Mouse (Mus musculus) layer of hippocampus, adult 9-10 months (tissue): ENCODE measurements at regions not wholly inside any gene's neighbourhood (a gene's known extent, or its start where the extent isn't known, plus 50 kb on each side); places are given as distances from the start of the nearest gene placed in this dataset.
A peak's percentile ranks its signal among the peaks of the same experiment; 100 is the strongest.

Experiments used
- DNase-seq: peaks from one replicate; pipeline ENCODE4 v3.0.0; 2022; ENCODE audit warnings: low spot score

DNA sequence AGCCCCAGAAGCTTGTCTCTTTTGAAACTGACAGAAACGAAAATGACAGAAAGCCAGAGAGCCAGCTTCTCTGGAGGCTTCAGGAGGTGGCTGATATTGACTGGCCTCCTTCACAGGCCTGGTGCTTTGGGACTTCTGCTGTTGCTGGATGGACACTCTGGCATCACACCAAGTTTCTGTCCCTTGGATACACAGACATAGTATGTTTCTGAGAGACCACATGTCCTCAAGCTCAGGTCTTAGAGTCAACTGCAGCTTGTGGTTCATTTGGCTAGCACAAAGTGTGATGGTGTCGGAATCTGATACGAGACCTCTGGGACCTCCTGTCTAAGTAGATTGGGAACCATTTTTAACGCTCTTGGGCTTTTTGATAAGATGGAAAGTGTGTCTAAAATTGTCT lies 502.0 kb downstream of the Sqor start:
- DNase-seq: no peak

DNA sequence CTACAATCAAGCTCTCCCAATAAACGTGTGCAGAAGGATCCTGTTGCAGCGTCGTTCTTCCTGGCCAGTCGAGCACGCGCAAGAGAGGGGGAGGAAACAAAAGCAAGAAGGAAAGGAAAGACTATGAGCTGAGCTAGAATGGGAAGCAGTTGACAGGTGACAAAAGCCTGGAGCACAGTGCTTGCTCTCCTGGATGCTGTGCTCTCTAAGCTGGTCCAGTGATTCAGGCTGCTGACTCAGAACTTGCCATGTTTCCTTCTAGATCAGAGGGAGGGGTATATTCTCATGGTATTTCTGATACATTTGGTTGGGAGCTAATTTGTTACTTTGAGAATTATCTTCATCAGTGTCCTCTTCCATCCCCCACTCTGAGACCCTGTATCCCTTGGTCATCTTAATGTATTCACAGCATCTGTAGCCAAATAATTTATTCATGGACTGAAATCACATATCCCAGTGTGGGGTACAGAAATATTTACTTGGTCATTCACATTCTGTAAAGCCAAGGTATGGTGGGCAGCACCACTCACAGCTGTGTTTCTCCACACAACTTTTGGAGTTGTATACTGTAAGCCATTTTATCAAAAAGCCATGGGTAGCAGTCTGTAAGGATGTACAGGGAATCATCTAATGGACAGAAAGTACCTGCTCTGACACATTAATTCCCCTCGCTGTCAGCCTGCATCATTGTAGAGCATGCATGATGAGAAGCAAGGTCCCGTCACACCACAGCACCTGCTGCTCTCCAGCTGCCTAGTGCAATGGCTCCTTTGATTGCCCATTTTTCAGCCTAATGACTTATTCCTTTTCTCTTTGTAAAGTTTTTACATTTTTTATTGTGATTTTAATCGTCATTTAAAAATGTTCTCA lies 510.1 kb downstream of the Sqor start:
- DNase-seq: no peak

DNA sequence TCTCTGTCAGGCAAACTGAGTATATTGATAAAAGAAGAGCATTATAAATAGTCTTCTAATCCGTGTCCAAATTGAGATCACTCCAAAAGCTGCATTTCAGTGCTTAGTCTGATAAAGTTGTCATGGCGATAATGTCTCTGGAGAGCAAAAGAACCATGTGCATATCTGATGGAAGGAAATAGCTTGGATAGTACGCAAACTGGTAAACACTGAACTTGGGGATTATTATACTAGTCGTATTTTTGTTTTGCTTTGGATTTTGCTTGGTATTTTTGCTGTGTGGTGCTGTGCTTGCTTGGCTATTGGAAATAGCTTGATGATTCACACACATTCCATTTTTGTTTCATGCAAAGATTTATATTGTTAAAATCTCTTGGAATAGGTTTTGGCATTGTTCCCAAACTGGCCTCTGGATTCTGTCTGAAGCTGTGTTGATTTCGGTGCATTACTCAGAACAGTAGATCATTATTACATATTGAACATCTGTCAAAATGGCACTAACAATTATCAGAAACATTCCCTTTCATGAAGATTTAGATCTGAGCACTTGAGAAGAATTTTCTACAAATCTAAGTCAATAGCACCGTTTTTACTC lies 510.8 kb downstream of the Sqor start:
- DNase-seq: peak; percentile 21

DNA sequence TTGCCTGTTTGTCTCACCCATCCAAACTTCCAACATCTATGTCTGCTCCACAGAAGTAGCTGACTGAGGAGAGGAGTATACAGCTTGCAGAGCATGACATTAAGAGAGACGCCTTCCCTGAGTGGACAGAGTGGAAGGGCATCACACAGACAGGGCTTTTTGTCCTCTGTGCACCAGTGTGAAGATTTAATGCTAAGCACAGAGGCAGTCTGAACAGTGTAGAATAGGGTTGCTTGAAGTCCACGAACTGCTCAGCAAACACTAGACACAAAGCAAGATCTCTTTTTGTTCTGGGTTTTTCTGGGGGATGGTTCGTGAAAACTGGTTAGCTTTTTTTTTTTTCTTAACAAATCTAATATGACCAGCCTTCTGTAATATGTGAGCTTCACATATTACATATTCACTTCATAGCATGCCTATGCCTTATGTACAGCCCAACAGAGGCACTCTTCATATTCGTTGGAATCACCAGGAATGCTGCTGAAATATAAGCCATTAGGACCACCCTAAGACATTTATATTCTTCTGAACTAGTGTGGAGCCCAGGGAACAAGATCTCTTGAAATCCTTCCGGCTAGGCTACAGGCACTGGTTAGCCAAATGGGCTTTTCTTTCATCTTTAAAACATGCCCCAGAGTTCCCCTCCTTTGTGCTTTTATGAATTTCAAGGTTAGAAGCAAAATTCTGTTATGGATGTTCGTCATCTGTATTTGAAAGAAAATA lies 546.7 kb downstream of the Sqor start:
- no peak for DNase-seq

DNA sequence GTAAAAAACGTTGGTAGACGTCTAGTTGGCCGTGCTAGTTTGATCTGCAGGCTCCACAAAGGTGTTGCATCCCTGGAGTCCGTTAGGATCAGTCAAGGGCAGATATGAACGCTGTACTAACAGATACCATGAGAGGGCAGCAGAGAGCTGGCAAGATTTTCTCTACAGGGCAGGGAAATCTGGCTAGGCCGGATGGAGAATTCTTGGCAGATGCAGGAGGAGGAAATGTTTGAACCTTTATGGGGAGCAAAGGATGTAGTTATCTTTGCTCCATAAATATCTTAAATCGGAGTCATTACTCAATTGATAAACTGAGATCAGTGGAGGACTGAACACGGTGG lies 547.2 kb downstream of the Sqor start:
- peak; percentile 76 for DNase-seq

DNA sequence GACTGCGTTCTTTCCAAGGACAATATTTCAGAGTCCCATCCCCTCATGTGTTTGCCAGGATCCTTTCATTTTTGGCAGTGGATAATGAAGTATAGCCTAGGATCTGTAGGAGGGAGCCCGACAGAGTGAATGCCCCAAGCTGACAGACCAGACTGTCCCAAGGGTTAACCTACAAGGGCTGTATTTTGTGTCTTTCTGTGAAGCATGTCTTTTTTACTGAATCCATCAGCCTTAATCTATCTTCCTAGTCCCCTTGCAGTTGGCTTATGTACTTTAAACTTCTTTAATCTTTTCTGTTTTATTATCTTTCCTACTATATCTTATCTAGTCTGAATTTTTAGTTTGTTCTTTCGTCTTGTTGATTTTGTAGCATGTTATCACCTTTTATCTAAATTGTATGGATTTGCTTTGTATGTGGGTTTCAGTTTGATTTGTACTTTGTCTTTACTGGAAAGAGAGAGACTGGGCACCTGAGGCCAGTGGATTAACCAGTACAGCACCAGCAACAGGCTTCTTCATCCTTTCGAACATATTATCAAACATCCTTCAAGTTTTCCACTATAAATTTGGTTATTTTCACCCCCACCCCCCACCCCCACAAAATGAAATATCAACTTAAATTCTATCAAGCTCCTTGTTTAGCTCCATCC lies 555.5 kb downstream of the Sqor start:
- DNase-seq: no peak

DNA sequence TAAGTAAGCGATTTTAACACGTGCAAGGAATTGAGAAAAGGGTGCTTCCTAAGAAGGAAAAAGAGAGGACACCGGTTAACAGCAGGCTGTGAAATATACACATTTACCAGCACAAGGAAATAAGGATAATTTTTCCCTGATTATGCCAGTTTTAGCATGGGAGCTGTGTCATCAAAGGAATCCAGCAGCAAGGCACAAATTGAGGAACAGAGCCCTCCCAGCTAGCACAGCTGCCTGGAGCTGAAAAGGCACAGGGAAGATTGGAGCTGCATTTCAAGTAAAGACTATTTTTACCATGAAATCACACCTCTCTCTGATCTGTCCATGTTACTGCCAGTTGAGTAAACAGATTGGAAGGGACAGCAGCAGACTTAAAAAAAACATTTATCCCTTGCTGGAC lies 558.7 kb downstream of the Sqor start:
- DNase-seq: no peak

DNA sequence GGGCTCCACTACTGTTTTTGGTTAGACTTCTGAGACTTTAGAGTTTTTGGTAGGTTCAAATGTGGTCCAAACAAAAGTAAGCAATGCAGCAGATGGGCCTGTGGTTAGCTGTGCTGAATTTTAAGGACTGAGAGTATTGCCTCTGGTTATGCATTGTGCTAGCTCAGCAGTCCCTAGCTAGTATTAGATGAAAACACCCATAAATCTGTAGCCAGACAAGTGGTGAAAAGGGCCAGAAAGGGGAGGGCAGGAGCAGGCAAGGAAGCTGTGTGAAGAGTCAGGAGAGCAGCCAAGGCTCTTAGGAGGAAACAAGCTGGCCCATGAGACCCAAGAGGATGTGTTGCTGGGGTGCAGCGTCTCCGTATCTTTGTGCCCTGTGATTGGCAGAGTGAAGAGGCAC lies 559.9 kb downstream of the Sqor start:
- no peak for DNase-seq

DNA sequence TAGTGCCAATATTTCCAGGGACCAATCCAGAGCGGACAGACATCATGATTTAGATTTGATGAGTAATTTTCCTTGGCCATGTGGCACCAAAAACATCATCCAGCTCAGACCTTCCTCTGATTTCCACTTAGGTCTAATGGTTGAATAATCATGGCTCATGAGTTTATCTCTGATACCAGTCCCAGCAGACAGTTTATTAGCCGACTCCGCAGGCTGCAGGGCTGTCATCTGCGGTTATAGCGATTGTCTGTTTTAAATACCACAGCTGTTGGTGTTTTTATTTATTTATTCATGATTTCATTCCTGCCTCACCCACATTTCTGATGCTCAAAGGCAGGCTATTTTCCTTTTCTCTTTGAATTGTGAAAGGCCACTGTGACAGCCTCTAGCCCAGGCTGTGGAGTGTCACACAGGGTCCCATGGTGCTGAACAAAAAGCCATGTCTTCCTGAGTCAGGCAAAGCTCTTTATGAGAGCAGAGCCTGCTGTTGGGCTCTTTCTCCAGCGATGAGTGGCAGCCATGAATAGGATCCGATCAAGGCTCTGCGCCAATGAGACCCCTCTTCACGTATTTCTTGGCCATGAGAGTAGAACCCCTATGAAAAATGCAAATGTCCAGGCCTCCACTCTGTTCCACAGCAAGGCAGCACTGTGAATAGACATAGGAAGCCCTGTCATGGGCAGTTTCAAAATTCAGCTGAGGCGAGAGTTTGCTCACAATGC lies 584.7 kb downstream of the Sqor start:
- DNase-seq: no peak

DNA sequence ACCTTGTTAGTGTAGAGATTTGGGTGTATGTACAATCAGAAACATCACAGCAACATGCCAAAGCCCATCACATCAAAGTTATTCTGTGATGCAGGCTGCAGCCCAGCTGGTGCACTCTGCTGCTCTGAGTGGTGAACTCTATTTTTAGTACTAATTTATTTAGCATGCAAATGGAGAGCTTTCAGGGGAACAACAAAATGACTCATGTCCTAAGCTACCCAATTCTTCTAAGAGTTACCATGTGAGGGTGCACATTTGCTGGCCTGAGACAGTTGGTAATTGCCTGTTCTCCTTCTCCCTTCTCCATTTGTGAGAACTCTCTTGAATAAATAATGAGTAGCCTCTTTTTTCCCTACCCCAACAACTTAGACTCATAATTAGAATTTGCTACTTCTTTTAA lies 599.2 kb downstream of the Sqor start:
- peak; percentile 20 for DNase-seq

DNA sequence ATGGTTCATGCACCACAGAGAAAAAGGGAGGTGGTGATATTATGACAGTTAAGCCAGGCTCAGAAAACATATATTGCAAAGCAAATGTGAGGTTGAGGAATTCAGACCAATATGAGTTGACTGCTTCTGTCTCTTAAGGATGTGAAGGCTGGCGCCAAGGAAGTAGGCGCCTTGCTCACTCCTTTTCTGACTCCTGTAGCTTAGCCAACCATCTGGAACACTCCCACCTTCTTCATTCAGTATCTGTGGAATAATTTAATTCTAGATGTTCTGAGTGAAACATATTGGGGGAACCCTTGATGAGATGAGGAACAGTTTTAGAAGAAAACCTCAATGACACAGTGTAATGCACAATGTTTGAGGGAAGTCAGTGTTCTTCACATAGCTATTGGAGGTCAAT lies 601.5 kb downstream of the Sqor start:
- no peak for DNase-seq

DNA sequence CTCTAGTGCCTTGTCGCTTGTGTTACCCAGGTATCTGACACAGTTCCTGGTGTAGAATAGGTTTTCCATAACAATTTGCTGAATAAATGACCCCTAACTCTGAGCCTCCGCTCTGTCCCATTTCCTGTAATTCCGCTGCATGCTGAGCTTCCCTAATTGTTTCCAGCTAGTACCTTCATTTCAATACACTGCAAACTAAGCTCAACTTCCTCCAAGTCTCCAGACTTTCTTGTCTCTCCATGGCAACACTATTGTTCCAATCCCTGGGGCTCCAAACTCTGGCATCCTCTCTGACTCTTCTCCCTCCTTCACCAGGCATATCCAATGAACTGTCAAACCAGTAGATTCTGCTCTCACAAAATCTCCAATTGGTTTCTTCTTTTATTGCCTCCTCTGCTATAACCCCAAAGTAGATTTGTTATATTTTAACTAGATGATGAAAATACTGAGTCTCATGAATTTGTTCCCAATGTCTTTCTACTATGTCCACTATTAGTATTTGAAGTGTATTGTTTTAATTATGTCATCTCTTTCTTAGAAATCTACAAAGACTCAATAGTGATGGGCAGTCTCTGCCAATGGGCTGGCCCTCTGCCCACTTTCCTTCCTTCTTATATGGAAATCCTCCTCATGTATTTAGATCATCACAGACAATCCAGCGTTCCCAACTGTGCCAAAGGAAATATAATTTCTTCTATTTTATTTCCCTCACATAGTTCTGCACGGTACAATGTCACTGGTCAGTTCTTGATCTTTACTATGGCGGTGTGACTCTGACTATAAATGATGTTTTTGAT lies 620.8 kb downstream of the Sqor start:
- DNase-seq: no peak

DNA sequence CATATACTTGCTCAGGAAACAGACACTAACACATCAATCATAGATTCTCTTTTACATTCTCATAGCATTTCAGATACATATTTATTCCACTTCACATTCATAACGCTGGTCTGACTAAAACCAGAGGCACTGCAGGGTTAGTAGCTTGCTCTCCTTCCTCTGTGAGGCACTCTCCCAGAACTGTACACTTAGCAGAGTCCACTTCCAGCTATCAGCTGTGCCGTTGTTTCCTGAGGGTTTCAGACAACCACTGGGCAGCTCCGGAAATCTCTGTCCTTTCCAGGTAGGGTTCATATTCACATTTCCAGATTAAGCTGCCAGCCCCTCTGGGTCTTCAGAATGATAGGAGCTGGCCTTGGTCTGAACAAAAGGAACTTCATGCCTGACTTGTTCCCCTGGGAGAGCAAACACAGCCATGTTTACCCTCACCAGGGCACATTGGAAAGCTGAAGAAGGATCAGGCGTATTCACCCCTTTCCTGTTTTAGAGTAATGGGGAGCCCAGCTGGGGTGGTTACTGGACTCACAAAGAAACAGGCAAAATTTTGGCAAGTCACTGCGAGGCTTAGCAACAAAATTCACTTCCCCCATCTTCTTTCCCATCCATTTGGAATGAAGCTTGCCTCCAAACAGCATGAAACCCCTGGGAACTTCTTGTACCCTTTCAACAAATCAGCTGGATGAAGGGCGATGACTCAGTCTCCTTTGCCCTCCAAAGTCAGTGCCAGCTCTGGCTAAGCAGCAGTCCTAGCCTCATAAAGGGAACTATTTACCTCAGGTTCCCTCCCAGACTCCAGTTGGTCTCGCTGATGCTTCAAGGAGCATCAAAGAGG lies 622.0 kb downstream of the Sqor start:
- no peak for DNase-seq

DNA sequence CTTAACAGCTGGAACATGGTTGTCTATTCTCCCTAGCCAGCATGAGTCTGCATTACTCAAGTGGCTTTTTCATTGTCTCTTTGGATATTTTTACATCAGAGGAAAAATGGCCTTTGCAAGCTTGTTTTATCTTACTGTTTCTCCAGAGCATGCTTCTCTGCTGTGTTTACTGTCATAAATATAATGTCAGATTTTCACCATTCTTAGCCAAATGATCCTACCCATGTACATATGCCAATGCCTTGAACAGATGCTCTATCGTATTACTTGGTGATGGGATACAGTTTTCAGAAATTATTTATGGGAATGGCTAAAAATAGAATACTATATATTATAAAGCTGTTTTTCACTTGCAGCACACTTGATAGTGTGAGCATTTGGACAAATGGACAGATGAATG lies 625.9 kb downstream of the Sqor start:
- DNase-seq: no peak

DNA sequence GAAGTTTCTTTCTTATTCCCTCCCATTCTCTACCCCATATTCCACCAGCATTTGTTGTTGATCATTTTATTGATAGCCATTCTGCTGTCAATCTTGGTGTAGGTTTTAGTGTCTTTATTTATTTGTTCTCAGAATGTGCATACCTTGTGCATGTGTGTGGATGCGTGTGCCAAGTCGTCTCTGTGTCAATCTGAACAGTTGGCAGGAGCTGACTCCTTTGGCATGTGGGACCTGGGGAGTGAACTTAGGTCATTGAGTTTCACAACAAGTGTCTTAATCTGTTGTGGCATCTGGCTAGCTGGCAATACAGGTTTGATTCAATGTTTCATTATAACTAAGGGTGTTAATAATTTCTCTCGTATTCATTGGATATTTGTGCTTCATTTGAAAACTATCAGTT lies 629.3 kb downstream of the Sqor start:
- no peak for DNase-seq

DNA sequence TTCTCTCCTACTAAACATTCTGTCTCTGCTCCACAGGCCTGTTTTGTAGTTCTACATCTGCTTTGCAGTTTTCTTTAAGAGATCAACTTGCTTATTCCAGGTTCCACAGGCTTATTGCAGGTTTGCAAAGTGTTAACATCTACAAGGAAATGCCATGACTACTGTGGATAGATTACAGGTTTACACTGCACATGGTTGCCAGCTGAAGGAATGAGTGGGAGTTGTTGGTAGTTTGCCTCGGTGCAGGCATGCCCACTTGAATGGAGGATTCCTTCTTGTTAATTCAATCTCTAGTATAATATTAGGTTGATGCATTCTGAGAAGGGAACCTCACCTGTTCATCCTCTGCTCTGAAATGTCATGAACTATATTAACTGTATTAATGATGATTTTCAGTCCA lies 632.5 kb downstream of the Sqor start:
- no peak for DNase-seq

DNA sequence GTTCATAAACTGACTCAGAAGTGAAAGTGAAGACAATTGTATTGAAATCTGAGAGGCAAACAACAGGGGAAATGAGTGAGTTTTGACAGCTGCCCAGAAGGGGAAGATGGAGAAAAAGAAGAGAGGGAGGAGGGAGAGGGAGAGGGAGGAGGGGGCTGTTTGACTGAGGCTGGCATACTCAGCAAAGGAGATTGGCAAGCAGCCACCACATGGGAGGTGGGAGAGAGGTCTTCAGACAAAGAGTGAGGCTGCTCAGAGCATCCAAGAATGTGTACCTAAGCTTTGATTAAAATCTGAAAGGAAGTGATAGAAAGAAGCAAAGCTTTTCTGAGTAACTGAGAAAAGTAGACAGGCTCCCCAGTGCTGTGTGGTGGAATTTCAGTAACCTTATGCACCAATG lies 636.0 kb downstream of the Sqor start:
- no peak for DNase-seq

DNA sequence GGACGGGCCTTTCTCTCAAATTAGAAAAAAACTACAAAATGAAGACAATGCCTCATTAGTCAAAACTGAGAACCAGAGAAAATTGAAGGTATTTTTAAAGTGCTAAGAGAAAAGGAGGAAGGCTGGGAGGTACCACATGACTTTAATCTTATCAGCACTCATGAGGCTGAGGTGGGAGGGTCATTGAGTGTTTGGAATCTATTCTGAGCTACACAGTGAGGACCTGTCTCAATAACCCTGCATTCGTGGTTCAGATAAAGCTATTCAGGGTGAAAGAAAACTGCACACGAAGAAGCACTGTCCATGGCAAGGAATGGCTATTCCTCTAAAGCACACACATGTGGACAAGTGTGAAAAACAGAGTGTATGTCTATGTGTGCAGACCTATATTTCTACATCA lies 644.0 kb downstream of the Sqor start:
- DNase-seq: no peak

DNA sequence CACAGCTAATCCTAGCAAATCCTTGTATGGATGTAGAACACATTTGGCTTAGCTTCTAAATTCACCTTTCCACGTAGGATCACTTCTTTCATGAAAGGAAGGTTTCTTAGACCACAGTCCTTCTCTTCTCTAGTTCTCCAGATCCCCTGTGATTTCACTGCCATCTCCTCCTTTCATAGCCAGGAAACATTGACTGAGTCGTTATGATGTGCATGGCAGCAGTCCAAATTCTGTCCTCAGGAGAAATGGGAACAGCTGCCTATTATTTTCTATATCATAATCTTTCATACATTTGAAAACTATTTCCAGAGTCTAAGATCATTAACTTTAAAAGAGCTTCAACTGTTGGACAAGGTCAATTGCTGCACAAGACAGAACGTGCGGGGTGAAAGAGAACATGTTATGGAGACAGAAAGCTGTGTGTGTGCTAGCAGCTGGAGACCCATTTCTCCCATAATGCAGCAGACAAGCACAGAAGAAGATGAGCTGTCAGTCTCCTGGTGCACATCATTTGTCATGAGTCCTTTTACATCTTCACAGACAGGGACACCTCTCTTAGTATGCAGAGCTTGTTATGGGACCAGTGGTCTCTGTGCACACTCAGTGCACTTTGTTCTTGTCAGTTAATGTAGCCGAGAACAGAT lies 631.6 kb upstream of the Sema6d start:
- no peak for DNase-seq

DNA sequence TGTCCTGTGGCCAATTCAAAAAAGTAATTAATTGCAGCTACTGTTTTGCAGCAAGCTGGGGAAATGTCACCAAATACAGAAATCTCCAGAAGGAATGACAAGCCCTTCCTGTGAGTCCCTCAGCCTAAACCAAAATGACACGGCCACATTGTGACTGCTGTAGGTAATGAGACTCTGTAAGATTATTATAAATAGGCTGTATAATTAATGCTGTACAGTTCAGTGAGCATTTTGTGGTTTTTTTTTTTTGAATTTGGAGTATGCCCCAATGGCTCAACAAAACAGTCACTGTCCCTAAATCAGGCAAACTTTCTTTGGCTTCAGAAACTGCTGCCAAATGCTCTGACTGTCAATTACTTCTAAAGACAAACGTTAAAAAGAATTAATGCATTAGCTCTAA lies 615.9 kb upstream of the Sema6d start:
- DNase-seq: no peak
